Mouse (Mus musculus): ENCODE data around the gene Gm6034.
"Not testable (repeated sequence)": the region's sequence is repeated elsewhere in the genome, so short reads cannot be mapped to it uniquely, and the experiment has no call there.

Gene Gm6034

DNA sequence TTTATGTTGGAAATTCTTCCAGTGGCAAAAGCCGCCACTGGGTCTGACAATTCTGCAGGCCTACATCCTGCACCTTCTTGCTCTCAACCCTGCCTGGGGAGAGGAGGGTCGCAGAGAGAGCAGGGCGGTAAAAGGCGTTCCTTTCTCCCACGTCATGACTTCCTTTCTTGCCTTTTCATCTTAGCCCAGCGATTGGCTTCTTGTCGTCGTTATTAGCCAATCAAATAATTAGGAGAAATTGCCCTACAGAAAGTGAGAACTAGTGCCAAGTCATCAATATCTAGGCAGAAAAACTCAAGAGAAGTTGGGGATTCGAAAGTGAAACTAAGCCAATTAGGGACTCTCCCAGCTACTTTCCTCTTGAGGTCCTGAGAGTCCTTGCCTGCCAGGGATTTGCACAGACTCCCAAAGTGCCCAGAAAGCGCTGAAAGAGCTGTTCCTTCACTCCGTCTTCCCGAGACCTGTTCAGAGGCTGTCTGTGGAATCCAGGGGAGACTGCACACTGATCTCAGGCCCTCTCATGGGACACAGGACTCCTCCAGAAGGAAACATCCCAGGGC lies at the start of gene Gm6034, which contains the start of gene H2-T22:
TSS of gene Gm6034 (plus strand) at position 352 of the 560 bp plus-strand sequence.
TSS of gene H2-T22 (minus strand) at position 138 of the 560 bp plus-strand sequence.
- peak; percentile 83 for DNase-seq (ENCODE audit: extremely low read depth, insufficient read length, low spot score)

DNA sequence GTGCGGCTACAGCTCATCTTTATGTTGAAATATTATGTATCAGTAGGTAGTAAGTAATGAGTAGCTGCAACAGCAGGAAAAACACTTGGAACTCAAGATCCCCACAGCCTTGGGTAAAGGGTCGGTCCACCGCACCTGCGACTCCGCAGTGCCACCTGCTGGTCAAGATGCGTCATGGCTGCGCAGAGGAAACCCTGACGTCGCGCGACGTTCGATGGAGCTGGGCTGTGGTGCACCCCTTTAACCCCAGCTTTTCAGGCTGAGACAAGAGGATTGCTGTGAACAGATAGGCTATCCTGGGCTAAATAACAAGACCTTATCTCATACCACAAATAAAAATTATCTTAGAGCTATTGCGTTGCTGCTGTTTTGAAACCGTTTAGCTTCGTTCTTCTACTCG lies 49.1 kb upstream of the Gm6034 start:
- peak; percentile 74 for DNase-seq (ENCODE audit: extremely low read depth, insufficient read length, low spot score)

DNA sequence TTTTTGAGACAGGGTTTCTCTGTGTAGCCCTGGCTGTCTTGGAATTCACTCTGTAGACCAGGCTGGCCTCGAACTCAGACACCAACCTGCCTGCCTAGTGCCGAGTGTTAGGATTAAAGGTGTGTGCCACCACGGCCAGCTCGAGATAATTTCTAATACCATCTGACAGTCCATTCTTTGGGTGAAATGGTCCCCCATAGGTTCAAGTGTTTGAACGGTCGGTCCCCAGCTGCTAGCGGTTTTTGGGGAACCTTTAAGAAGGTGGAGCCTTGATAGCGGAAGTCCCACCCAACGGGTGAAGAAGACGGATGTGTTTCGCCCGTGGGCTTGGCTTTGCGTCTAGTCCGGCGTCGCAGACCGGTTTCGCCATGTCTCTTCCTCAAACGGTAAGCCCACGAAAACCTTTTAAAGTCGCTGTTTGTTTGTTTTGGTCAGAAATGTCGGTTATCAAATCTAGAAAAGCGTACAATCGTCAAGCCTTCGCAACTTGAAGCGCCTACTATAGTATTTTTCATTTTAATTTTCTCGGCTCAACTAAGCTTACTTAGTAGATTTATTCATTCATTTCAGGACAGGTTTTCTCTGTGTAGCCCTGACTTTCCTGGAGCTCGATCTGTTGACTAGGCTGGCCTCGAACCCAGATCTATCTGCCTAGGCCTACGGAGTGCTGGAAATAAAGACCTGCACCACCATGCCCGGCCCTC lies 48.4 kb upstream of the Gm6034 start:
- peak; percentile 79 for DNase-seq (ENCODE audit: extremely low read depth, insufficient read length, low spot score)

DNA sequence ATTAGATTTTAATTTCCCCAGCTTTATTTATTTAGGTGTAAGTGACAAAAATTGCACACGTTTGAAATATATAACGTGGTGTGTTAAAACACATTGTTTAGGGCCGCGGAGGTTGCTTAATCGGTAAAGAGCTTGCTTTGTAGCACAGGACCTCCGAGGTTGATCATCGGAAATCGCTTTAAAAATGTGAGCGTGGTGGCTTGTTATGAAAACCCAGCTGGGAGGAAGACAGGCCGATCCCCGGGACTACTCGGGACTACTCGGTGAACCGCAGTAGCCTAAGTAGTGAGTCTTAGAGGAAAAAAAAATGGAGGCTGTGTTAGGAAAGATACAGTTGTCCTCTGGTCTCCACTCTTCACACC lies 47.9 kb upstream of the Gm6034 start:
- DNase-seq (ENCODE audit: extremely low read depth, insufficient read length, low spot score), result no peak

DNA sequence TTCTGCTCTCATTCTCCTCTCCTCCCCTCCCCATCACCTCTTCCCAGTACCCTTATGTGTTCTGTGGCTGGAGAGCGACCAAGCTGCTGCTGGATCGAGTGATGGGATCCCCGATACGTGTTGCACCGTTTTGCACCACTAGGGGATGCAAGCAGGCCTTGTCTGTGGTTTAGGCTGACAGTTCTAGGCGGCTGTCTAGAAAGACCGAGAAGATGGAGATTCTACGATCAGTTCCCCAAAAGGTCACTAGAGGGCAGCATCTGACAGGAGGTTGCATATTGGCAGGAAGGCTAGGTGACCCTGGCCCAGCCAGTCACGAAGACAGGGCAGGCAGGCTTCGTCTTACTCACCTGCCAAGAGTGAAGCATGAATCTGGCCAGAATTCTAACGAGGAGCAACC lies 45.8 kb upstream of the Gm6034 start:
- peak; percentile 80 for DNase-seq (ENCODE audit: extremely low read depth, insufficient read length, low spot score)

DNA sequence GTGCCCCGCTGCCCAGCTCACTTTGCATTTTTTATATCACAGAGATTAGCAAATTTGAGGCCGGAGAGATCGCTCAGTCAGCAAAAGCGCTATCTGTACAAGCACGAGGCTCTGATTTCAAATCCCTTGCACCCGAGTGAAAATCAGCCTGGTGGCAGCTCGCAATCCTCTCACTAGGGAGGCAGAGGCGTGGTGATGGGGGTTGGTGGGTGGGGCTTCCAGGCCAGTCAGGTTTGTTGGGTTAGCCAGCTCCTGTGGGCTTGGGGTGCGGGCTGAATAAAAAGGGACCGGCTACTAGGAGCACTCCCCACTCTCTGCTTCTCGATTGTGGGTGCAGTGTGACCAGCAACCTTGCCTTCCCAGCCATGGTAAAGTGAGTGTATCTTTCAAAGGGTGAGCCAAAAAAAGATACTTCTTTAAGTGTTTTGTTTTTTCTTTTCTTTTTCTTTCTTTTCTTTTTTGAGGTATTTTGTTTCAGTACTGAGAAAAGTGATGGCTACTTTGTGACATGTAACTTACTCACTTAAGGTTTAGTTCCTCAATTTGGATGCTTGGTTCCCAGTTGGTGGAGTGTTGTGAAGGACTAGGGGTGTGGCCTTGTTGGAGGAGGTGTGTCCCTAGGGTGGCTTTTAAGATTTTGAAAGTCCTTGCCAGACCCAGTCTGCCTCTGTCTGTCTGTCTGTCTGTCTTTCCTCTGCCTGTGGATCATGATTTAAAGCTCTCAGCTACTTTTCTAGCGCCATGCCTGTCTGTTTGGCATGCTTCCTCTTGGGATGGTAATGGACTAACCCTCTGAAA lies 44.8 kb upstream of the Gm6034 start:
- DNase-seq (ENCODE audit: extremely low read depth, insufficient read length, low spot score), result peak; percentile 70

DNA sequence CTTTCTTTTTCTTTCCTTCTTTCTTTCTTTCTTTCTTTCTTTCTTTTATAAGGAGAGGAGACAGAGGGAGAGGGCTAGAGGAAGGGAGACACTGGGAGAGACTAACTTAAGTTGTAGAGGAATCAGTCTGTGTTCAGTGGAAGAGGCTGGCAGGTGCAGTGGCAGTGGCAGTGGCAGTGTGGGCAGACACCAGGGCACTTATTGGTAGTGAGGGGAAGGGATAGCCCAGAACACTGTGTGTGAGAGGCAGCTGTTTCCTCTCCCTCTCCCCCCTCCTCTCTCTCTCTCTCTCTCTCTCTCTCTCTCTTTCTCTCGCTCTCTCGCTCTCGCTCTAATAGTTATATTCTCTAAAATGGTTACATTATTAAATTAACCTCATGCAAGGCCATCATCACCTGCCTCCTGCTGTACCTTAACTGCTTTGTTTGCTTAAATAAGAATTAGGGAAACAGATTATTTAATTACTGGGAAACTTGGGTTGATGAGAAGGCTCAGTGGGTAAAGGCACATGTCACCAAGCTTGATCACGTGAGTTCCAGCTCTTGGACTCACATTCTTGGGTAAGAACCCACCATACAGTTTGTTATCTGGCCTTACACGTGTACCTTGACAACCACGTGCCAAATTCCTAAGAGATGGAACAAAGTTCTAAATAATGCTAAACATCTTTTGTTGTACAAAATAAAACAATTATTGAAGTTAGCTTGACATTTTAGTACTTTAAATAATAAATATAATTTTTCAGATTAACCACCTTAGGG lies 44.0 kb upstream of the Gm6034 start:
- DNase-seq (ENCODE audit: extremely low read depth, insufficient read length, low spot score), result no peak

DNA sequence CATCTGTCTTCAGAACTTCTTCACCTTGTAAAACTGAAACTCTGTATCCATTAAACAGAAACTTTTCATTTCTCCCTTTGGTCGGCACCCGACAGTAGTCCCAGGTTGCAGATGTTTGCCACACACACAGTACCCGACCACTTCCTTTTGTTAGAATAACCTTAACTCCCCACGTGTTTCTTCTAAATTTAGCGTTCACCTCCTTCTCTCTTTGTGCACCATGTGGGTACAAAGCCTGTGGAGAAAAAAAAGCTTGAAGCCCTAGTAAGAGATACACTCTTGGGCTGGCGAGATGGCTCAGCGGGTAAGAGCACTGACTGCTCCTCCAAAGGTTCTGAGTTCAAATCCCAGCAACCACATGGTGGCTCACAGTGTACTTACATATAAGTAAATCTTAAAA lies 43.4 kb upstream of the Gm6034 start:
- DNase-seq (ENCODE audit: extremely low read depth, insufficient read length, low spot score), result no peak

DNA sequence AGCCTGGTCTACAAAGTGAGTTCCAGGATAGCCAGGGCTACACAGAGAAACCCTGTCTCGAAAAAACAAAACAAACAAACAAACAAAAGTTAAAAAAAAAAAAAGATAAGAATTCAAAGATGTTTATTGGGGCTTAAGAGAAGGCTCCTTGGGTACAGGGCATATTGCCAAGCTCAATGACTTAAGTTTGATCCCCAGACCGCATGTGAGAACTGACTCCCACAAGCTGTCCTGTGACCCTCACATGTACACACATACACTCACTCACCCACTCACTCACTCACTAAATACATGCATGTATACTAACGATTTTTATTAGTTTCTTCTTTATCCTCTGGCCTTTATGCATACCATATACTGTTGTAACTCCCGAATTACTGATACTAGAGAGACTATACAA lies 42.4 kb upstream of the Gm6034 start:
- no peak for DNase-seq (ENCODE audit: extremely low read depth, insufficient read length, low spot score)

DNA sequence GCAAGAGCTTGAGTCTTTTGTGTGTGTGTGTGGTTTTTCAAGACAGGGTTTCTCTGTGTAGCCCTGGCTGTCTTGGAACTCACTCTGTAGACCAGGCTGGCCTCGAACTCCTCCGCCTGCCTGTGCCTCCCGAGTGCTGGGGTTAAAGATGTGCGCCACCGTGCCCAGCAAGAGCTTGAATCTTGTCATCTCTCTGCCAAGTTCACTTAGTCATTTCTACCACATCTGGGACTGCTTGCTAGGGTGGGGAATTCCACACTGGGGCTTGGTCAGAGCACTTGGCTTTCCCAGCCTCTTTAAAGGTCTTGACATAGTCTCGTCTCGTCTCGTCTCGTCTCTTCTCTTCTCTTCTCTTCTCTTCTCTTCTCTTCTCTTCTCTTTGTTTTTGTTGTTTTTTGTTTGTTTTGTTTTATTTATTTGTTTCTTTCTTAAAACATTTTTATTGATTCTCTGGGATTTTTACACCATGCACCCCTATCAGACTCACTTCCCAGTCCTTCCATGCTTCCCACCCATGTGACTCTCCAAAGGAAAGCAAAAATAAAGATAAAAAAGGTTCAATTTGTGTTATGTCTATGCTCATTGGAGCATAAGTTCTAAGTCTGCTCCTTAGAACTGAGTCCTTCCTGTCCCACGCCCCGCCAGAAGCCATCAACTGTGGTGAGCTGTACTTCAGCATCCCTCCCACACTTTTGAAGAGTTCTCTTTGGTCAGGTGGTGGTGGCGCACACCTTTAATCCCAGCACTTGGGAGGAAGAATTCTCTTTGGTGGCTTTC lies 41.5 kb upstream of the Gm6034 start:
- DNase-seq (ENCODE audit: extremely low read depth, insufficient read length, low spot score), result peak; percentile 81

DNA sequence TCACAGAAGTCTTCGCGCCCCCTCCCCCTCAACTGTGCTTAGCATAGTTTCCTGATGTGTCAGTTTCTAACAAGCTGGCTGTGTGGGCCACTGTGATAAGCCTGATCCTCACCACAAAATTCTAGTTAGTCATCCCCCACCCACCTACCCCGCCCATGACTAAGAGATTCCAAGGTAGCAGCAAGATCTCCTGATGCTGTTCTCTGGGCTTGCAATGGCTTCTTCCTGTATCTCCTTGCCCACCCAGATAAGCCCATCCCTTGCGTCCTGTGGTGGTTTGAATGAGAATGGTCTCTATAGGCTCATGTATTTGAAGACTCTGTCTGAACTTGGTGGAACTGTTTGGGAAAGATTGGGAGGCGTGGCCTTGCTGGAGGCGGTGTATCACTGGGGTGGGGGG lies 40.8 kb upstream of the Gm6034 start:
- peak; percentile 78 for DNase-seq (ENCODE audit: extremely low read depth, insufficient read length, low spot score)

DNA sequence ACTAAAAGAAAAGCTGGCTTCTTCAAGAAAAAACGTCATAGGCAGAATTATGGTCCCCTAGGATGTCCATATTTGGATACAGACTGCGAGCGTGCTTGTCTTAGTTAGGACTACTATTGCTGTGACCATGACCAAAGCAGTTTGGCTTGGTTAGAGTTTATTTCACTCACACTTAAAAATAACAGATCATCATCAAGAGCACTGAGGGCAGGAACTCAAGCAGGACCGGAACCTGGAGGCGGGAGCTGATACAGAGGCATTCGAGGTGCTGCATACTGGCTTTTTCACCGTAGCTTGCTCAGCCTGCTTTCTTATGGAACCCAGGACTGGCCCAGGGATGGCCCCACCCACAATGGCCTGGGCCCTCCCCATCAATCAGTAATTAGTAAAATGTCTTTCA lies 39.4 kb upstream of the Gm6034 start:
- DNase-seq (ENCODE audit: extremely low read depth, insufficient read length, low spot score), result no peak

DNA sequence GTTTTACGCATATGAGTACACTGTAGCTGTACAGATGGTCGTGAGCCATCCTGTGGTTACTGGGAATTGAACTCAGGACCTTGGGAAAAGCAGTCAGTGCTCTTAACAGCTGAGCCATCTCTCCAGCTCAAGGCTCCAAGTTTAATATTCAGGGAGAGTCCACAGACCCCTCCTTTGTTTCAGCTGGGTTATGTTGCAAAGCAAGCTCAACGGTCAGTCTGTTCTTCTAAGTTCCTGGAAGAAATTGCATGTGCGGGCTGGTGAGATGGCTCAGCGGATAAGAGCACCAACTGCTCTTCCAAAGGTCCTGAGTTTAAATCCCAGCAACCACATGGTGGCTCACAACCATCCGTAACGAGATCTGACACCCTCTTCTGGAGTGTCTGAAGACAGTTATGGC lies 38.4 kb upstream of the Gm6034 start:
- DNase-seq (ENCODE audit: extremely low read depth, insufficient read length, low spot score), result not testable (repeated sequence)

DNA sequence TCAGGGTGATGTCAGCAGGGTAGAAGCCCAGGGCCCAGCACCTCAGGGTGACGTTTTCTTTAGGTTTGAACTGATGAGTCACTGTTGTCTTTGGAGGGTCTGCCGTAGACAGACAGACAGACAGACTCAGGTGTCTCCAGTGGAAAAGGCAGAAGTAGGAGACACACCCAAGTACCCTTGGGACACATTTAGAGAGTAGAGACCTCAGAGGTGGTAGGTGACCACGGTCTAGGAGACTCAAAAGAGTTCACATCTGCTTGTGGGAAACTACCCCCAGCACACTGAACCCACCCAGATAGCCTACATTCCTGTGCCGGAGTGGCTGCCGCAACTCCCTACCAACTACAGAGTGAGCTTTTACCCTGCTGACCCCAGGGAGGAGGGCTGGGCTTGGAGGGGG lies 27.8 kb upstream of the Gm6034 start:
- DNase-seq (ENCODE audit: extremely low read depth, insufficient read length, low spot score), result no peak

DNA sequence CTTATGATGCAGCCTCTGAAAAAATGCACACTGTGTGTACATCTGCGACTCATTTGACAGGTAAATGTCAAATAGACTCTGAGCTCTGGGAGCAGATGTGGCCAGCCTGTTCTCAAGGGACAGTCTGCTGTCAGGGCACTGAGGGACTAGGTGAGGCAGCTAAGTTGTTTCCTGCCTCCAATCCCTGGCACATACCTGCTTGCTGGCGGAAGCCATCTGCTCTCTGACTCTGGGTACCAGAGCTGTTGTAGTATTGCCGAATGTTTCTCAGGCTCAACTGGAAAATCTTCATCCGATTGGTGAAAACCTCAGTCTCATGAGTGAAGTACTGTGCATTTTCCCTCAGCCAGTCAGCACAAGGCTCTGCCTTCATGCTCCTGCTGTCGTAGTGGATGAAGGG lies 25.7 kb upstream of the Gm6034 start:
- DNase-seq (ENCODE audit: extremely low read depth, insufficient read length, low spot score), result no peak

DNA sequence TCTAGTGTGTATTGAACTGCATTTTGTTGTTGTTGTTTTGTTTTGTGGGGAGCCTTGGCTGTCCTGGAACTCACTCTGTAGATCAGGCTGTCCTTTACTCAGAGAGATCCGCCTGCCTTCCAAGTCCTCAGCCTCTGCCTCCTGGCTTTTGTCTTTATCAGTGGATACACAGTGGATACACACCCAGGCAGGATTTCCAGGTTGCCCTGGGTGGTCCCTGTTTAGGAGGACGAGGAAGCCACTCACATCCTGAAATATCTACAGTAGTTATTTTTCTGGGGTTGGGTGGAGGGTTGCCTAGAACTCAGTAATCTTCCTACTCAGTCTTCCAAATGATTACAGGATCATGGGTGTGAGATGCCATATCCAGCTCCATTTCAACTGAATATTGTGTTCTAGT lies 23.8 kb upstream of the Gm6034 start:
- no peak for DNase-seq (ENCODE audit: extremely low read depth, insufficient read length, low spot score)

DNA sequence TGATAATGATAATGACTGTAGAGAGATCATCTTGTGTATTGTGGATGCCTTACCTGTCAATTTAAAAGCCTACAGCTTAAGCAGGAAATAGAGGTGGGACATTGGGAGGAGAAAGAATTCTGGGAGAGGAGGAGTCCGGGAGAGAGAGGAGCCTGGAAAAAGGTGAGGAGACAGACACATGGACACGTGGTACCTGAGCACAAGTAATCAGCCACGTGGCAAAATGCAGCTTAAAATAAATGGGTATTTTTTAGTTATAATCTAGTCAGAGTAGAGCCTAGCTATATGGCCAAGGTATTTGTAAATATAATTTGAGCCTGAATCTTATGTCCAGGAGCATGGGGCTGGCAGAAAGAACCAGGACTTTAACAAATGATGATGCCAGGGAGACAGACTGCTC lies 23.2 kb upstream of the Gm6034 start:
- DNase-seq (ENCODE audit: extremely low read depth, insufficient read length, low spot score), result no peak

DNA sequence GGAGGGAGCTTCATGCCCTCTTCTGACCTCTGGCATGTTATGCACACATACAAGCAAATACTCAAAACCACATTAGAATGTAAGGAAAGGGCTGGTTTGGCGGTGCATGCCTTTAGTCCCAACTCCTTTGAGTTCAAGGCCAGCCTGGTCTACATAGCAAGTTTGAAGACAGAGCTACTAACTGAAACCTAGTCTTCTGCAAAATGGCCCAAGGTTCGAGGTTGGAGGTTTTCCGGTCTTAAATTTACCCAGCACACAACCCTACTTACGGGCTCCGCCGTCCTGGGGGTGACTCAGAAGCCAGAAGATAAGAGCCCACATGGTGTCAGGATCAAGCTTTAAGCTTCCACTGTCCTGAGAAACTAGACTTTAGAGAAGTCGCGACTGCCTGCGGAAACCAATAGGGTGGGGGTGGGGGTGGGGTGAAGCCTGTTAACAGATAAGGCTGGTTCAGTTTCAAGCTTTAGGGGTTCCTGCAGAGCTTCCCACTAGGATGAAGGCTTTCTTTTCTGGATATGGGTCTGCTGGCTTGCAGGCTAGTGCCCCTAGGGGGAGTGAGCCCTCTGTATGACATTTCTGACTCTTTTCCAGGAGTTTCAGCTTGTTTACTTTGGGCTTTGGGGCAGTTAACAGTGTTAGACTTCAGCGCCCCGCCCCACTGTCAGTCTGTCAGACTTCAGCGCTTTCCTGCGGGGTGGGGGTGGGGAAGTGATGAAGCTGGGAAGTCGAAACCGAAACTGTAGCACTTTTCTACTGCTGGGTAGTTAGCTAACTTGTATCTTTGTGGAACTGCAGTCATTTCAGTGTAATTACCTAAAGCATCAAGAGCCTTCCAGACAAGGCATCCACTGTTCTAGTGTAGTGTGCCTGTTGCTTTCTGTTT lies 22.3 kb upstream of the Gm6034 start, which contains the start of gene H2-T24:
TSS of gene H2-T24 (minus strand) at position 370 of the 883 bp plus-strand sequence.
- peak; percentile 63 for DNase-seq (ENCODE audit: extremely low read depth, insufficient read length, low spot score)

DNA sequence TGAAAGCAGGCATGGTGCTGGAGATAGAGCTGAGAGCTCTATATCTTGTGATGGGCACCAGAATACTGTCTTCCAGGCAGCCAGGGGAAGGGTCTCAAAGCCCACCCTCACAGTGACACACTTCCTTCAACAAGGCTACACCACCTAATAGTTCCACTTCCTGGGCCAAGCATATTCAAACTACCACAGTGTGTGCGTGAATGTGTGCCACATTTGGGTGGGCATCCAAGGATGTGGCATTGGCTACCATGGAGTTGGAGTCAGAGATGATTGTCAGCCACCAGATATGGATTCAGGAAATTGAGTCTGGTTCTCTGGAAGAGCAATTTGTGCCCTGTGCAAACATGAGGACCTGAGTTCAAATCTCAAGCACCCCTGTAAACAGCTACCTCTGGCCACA lies 21.5 kb upstream of the Gm6034 start:
- DNase-seq (ENCODE audit: extremely low read depth, insufficient read length, low spot score), result no peak
